Mouse (Mus musculus): ENCODE results near the gene Spaca4.

Spaca4 gene

DNA sequence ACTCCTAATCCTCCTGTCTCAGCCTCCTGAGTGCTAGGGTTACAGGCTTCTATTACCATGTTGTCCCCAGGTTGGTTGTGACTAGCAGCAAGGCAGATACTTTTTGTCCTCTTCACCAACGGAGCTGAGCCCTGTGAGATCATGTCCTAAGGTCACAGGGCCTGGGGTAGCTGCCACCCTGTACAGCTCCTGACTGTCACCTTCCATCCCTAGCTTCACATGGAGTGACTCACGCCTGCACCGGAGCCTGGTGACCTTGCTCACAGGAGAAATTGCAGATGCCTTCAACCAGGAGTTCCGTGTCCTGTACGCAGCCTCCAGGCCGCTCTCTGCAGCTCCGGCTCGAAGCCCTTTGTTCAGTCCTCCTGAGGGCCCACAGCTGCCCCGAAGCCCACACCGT is 806 bp upstream of the Spaca4 start:
- no peak for DNase-seq (ENCODE audit: low spot score)

GRCm38 (mm10) chr7:45725151-45725550 is 462 bp downstream of the Spaca4 start:
- no peak for DNase-seq (ENCODE audit: low spot score)

DNA sequence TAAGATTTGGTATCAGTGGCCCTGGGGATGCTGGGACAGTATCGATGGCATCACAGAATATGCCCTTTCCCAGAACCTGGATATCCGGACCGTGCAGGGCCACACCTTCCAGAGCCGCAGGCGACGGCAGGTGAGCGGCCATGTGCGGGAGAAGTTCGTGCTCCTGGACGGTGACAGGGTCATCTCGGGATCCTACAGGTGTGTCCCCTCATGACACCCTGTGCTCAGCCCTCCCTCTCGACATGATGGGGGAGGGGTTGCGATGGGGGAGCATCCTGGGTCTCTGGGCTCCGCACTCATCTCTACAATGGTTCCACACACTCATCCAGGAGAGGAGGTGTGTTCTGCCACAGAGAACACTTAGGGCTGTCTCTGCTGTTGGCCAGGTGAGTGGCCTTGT is 1.8 kb downstream of the Spaca4 start:
- DNase-seq (ENCODE audit: low spot score): no peak

- no peak for DNase-seq (ENCODE audit: low spot score)
Observed at GRCm38 (mm10) chr7:45723301-45723700, 2.3 kb downstream of the Spaca4 start.

GRCm38 (mm10) chr7:45722348-45722713 is 3.3 kb downstream of the Spaca4 start:
- no peak for DNase-seq (ENCODE audit: low spot score)

- no peak for DNase-seq (ENCODE audit: low spot score)
Observed at GRCm38 (mm10) chr7:45721642-45722347, 3.8 kb downstream of the Spaca4 start.

DNA sequence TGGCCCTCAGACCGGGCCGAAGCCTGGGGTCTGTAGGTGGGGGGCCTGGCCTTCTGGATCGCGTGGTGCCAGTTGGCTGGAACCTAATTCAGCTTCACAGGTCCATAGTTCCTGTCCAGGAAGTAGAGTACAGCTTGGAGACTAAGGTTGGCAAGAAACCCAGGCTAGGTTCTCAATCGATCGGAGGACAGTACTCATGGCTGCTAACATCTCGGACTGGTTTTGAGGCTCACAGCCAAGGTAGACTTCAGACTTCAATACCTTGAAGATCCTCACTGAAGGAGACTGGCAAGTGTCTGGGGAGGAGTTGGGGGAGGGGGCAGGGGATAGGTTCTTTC is 4.4 kb downstream of the Spaca4 start:
- no peak for DNase-seq (ENCODE audit: low spot score)

DNA sequence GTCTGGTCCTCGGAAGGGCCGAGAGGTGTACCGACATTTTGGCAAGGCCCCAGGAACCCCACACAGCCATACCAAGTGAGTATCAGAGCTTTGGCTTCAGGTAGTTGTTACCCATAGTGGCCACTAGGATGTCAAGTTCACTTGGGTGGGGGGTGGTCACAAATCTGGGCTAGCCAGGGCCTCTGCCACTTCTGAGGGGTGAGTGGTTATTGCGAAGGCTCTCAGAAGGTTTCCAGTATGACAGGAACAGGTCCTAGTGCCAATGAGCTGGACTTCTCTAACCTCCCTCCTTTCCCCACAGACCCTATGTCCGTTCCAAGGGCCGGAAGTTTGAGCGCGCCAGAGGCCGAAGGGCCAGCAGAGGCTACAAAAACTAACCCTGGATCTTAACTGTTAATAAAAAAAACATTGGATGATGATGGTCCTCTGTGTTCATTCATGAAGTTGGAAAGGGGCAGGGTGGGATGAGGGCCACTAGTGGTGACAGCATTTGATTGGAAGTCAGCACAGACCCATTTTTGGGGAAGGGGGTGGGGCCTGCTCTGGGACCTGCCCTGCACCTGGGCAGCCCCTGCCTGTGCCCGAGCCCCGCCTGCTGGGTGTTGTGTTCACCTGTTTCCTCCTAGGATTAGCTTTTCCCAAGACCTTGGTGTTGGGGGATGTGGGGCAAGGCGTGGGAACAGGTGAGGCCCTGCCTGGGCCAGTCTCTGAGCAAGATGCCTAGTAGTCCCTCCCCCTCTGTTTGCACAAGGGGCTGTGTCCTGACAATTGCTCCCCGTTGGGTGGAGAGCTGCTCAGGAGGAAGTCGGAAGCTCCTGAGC is 5.0 kb downstream of the Spaca4 start, which contains the start of gene Fam83e:
Gene Fam83e (plus strand): TSS at position 800 of the 821 bp plus-strand sequence.
- DNase-seq (ENCODE audit: low spot score): no peak

GRCm38 (mm10) chr7:45719738-45720412 is 5.7 kb downstream of the Spaca4 start:
- DNase-seq (ENCODE audit: low spot score): no peak

DNA sequence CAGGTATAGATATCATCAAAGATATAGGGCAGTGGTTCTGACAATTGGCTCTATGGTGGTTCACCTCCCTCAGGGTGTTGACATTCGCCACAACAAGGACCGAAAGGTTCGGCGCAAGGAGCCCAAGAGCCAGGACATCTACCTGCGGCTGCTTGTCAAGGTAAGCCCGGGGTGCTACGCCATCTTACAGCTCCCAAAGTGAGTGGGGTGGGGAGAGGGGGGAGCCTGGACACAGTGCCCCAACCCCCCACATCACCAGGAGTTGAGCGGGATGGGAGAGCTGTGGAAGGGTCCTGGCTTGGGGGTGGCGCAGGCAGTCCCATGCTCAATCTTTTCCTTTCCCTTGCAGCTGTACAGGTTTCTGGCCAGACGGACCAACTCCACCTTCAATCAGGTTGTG is 6.4 kb downstream of the Spaca4 start:
- DNase-seq (ENCODE audit: low spot score): no peak

DNA sequence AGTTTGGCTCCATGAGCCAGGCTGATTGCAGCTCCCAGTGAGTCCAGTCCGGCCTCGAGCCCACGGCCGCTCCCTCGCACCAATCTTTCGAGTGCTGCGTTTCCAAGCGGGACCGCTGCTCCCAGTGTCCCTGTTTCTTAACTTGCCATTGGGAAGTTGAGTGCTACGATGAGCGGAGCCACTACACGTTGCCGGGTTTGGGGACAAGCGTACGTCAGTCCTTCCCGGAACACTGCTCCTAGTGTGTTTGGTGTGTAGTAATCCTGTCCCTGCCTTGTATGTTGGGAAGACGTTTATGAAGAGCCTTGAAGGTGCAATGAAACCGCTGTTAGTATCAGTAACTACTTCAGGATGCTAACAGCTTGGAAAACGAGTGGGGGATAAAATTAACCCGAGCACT is 7.3 kb downstream of the Spaca4 start:
- DNase-seq (ENCODE audit: low spot score): no peak

DNA sequence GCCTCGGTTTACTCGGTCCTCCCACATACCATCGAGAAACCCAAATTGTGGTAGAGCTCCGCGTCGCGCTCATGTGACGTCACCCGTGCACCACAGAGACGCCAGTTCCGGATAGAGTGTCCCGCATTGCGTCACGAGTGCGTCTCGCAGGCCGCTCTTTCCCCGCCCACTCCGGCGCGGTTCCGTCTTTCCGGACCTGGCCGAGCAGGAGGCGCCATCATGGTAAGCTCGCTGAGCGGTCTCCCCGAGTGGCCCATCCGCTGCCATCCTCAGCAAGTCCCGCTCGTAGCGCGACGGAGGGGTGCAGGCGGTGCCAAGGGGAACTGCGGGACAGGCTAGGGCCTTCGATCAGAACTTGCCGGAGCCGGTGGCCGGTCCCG is 7.7 kb downstream of the Spaca4 start, which contains the start of gene Sphk2:
Gene Sphk2 (minus strand): TSS at position 85 of the 380 bp plus-strand sequence.
- DNase-seq (ENCODE audit: low spot score): peak; percentile 99

GRCm38 (mm10) chr7:45716952-45717917 is 8.4 kb downstream of the Spaca4 start:
- DNase-seq (ENCODE audit: low spot score): no peak

DNA sequence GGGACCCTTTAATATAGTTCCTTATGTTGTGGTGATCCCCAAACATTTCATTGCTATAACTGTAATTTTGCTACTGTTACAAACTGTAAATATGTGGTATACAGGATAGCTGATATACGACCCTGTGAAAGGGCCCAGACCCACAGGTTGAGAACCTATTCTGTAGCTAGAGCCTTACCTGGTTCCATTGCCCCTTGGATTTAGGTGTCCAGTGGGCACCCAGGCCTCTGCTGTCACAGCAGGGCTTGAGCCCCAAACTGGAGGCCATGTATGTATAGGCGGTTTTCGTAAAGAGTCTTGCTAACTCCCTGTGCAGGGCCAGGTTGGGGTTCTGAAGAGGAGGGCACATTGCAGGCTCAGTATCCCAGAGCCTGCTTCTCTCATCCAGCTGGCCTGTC is 9.2 kb downstream of the Spaca4 start:
- no peak for DNase-seq (ENCODE audit: low spot score)

GRCm38 (mm10) chr7:45715741-45716459 is 9.7 kb downstream of the Spaca4 start:
- no peak for DNase-seq (ENCODE audit: low spot score)

GRCm38 (mm10) chr7:45715090-45715708 is 10.4 kb downstream of the Spaca4 start, which contains the start of gene Rpl18:
Gene Rpl18 (plus strand): TSS chr7:45715457.
- DNase-seq (ENCODE audit: low spot score): peak; percentile 92

GRCm38 (mm10) chr7:45714630-45715089 is 11.0 kb downstream of the Spaca4 start:
- no peak for DNase-seq (ENCODE audit: low spot score)

- DNase-seq (ENCODE audit: low spot score): no peak
Observed at GRCm38 (mm10) chr7:45713881-45714520, 11.6 kb downstream of the Spaca4 start.

DNA sequence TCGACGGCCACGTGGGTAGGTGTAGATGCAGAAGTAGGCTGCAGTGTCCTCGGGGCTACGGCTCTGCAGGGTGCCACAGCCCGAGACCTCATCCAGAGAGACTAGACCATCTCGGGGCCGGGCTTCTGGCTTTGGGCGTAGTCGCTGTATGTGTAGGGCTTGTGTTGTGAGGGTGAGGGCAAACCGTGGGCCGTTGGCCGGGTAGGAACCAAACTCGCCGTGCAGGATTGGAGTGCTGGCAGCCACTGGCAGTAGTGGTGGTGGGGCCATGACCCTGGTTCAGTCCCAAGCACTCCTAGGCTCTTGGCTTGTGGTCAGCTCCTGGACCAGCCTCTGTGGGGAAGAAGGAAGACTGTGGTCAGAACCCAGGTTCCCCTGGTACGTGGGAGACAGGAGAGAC is 12.2 kb downstream of the Spaca4 start:
- no peak for DNase-seq (ENCODE audit: low spot score)
